Mouse (Mus musculus) limb, embryonic 14.5 days (tissue): Measurements from ENCODE around the gene Nomo1. TPM values are rescaled to one million over a fixed set of nuclear protein-coding genes. Genes with fewer than 3 reads are reported as not detected.

ENCODE experiments used
- ATAC-seq: fragments of 200-750 bp; cut with Nextera tagmentation; 2 replicates; pipeline ENCODE4 v1.8.0; 2017; ENCODE audit warnings: low read depth, moderate number of reproducible peaks, moderate TSS enrichment; ENCODE audit not compliant: low FRiP score
- DNase-seq: peaks from one replicate; pipeline ENCODE4 v3.0.0-alpha.2; 2015; ENCODE audit warnings: low spot score
- H3K27ac ChIP-seq: fragments of 300-500 bp; sonication (generic); replicated peaks from 2 replicates; pipeline ENCODE4 v1.5.1; 2014; ENCODE audit warnings: low read depth, mild to moderate bottlenecking, low read length, moderate library complexity, mixed read lengths
- H3K27me3 ChIP-seq: fragments of 300-500 bp; sonication (generic); 2 replicates; pipeline ENCODE4 v1.6.1; 2014; ENCODE audit warnings: low read length, mixed read lengths; ENCODE audit not compliant: control insufficient read depth, insufficient read depth
- H3K36me3 ChIP-seq: fragments of 300-500 bp; sonication (generic); 2 replicates; pipeline ENCODE4 v1.6.1; 2014; ENCODE audit warnings: mild to moderate bottlenecking, low read length, moderate library complexity, mixed read lengths; ENCODE audit not compliant: control insufficient read depth, insufficient read depth
- H3K4me1 ChIP-seq: fragments of 300-500 bp; sonication (generic); 2 replicates; pipeline ENCODE4 v1.6.1; 2014; ENCODE audit warnings: antibody characterized with exemption, low read length, mixed read lengths; ENCODE audit not compliant: control insufficient read depth, insufficient read depth
- H3K4me2 ChIP-seq: fragments of 300-500 bp; sonication (generic); replicated peaks from 2 replicates; pipeline ENCODE4 v1.6.1; 2014; ENCODE audit warnings: low read depth, mild to moderate bottlenecking, low read length, moderate library complexity; ENCODE audit not compliant: severe bottlenecking
- H3K4me3 ChIP-seq: fragments of 300-500 bp; sonication (generic); replicated peaks from 2 replicates; pipeline ENCODE4 v1.5.1; 2014; ENCODE audit warnings: low read length
- H3K9ac ChIP-seq: fragments of 300-500 bp; sonication (generic); 2 replicates; pipeline ENCODE4 v1.6.1; 2014; ENCODE audit warnings: mild to moderate bottlenecking, low read depth, low read length, moderate library complexity; ENCODE audit not compliant: severe bottlenecking
- H3K9me3 ChIP-seq: fragments of 300-500 bp; sonication (generic); 2 replicates; pipeline ENCODE4 v1.6.1; 2016; ENCODE audit warnings: low read length; ENCODE audit not compliant: control insufficient read depth
- POLR2A ChIP-seq: fragments of 200-500 bp; IDR thresholded peaks from 2 replicates; pipeline ENCODE4 v1.8.0; 2012; ENCODE audit warnings: inconsistent platforms, mild to moderate bottlenecking, moderate library complexity, borderline replicate concordance; ENCODE audit not compliant: insufficient read depth, insufficient read length; ENCODE audit errors: extremely low read depth
- WGBS: fragments of 180-500 bp; shearing (Covaris S2); extraction: QIAGEN DNeasy Blood & Tissue Kit; methylation state at CpG from one replicate; pipeline ENCODE4 v1.1.7; 2014; 5-methylcytosine and 5-hydroxymethylcytosine counted together
- polyA plus RNA-seq, 2 experiments: library from polyadenylated mRNA; depleted of rRNA in 1 of 2; stranded (reverse) in 1 of 2; unstranded in 1 of 2; fragments of >200 nt; fragmentation: Nextera tagmentation in 1 of 2; extraction: Ambion mirVana in 1 of 2; gene quantifications; 2 replicates each; pipeline versions ENCODE4 v1.2.1 to v1.2.3; 2012 to 2014

Nomo1 gene
- polyA plus RNA-seq, 2 experiments: 21.2 to 39.5 TPM

DNA sequence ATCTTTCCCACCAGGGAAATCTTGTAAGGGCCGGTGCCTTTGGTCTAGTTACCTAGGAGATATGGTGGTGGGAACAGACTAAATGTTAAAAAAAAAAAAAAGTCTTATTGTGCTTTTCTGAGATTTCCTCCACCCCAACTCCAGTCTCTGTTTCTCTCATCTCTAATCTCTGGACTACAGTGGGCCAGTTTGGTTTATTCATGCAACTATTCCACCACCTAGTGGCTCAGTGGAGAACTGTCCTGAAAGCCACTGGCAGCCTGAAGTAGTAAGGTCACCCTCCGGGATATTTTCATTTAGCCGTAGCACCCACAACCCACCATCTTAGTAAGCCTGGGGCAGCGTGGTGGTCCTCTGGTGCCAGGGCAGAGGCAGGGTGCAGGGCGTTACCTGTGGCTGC lies 23.9 kb upstream of the Nomo1 start:
- H3K27me3 ChIP-seq: no peaks in the 10 kb centered on the region
- H3K9me3 ChIP-seq: no peaks in the 10 kb centered on the region
- ATAC-seq: peak; percentile 66; the same call in 1 of the 2 replicates
- H3K4me3 ChIP-seq: no peak overlapping the region
- no peak overlapping the region for H3K9ac ChIP-seq
- DNase-seq: peak; percentile 79
- no peak for TF ChIP-seq POLR2A
- WGBS: 13% methylated on average over 5 of the region's 5 CpGs
- peaks cover 10% of the 10 kb centered on the region for H3K4me1 ChIP-seq
- H3K4me2 ChIP-seq: no peak overlapping the region
- no peak overlapping the region for H3K27ac ChIP-seq
- no peaks in the 10 kb centered on the region for H3K36me3 ChIP-seq

DNA sequence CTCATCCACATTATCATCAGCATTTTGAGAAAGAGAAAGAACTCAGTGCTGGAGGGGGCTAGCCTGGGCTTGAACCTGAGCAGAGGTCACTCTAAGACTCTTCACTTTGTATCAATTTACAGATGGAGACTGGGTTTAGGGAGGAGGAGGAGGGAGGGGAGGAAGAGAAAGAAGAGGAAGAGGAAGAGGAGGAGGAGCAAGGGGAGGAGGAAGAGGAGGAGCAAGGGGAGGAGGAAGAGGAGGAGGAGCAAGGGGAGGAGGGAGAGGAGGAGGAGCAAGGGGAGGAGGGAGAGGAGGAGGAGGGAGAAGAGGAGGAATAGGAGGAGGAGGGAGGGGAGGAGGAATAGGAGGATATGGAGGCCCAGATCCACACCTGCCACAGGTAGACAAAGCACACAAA lies 21.4 kb upstream of the Nomo1 start:
- no peak for TF ChIP-seq POLR2A
- ATAC-seq (no peak), DNase-seq (no peak)
- no peaks in the 10 kb centered on the region for H3K36me3 ChIP-seq
- H3K4me1 ChIP-seq: peaks cover 10% of the 10 kb centered on the region
- H3K4me3 ChIP-seq: no peak overlapping the region
- H3K9me3 ChIP-seq: no peaks in the 10 kb centered on the region
- H3K27ac ChIP-seq: no peak overlapping the region
- H3K9ac ChIP-seq: no peak overlapping the region
- H3K4me2 ChIP-seq: no peak overlapping the region
- H3K27me3 ChIP-seq: no peaks in the 10 kb centered on the region

DNA sequence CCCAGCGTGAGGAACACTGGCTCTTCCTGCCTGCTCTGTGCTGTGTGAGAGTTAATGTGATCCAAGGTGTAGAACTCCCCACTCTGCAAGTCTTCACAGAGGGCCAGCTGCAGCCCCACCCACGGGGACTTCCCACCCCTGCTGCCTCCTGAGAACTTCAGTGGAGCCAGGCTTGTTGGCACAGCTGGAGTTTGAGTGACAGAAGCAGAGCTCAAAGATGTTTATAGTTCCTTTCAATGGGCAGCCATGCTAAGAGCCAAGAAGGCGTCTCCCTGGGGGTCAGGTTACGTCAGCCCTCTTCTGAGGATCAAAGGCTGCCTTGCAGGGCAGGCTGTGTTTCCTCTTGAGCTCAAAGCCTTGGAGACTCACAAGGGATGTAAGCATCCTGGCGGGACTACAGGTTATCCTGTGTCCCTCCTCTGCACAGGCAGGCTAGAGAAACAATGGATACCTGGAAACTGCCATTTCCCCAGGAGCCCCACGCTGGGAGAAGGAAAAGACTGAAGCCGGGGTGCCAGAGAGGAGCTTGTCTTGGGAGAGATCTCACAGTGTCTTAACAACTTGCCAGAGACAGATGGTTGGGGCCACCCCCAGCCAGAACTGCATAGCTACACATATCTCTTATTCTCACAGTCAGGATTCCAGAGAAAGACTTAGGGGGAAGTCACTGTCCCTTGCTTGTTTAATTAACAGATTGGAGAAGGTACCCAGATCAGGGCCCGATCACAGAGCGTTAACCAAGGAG lies 20.1 kb upstream of the Nomo1 start:
- Histone ChIP-seq H3K4me3 (no peak overlapping the region), H3K9me3 (no peaks in the 10 kb centered on the region), H3K4me1 (peaks cover 10% of the 10 kb centered on the region), H3K9ac (peak overlapping the region; percentile 12; the same call in 1 of the 2 replicates), H3K27ac (peak overlapping the region; percentile 52; the same call in 1 of the 2 replicates), H3K36me3 (no peaks in the 10 kb centered on the region), H3K4me2 (no peak overlapping the region), H3K27me3 (no peaks in the 10 kb centered on the region)
- WGBS: 16% methylated on average over 9 of the region's 9 CpGs
- ATAC-seq (peak; percentile 79), DNase-seq (peak; percentile 82)
- TF ChIP-seq POLR2A: no peak

DNA sequence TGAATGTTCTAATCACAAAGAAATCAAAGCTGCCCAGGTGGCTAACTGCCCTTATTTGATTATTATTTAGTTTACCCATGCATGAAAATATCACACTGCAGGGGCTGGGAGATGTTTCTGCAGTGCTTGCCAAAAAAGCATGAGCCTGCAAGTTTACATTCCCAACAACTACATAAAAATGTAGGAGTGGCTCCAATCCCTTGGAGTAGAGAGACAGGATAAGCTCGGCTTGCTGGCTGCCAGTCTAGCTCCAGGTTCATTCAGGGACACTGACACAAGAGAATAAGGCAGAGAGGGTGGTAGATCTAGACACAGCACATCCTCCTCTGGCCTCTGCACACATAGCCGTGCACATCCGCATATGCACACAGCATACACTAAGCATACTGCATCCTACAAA lies 13.9 kb upstream of the Nomo1 start:
- no peak for ATAC-seq
- no peak overlapping the region for H3K27ac ChIP-seq
- 0 out of 2 replicates have a peak, but pooled peaks cover 4% of the 10 kb centered on the region for H3K4me1 ChIP-seq
- no peak overlapping the region for H3K9ac ChIP-seq
- no peak overlapping the region for H3K4me3 ChIP-seq
- H3K27me3 ChIP-seq: no peaks in the 10 kb centered on the region
- no peak overlapping the region for H3K4me2 ChIP-seq
- DNase-seq: peak; percentile 9
- WGBS: 75% methylated on average over 3 of the region's 3 CpGs
- TF ChIP-seq POLR2A: no peak
- H3K9me3 ChIP-seq: no peaks in the 10 kb centered on the region
- H3K36me3 ChIP-seq: no peaks in the 10 kb centered on the region

DNA sequence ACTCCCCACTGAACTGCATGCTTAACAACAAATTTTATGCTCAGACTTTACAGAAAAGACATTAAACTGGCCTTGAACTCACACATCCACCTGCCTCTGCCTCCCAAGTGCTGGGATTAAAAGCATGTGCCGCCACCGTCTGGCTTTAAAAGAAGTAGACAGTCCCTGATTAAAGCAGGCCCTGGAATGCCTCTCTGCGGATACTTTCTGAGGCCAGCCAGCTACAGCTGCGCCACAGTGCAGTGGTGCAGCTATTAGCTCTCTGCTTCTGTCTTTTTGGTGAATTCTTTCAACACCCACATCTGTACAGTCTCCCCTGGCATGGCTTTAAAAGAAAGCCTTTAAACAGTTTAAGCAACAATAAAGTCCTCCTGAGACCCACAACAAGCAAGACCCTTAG lies 11.5 kb upstream of the Nomo1 start:
- Histone ChIP-seq H3K36me3 (no peaks in the 10 kb centered on the region), H3K4me2 (no peak overlapping the region), H3K4me1 (0 out of 2 replicates have a peak, but pooled peaks cover 4% of the 10 kb centered on the region), H3K27ac (no peak overlapping the region), H3K9ac (no peak overlapping the region), H3K4me3 (no peak overlapping the region), H3K9me3 (no peaks in the 10 kb centered on the region), H3K27me3 (no peaks in the 10 kb centered on the region)
- TF ChIP-seq POLR2A: no peak
- WGBS: 6% methylated on average over 4 of the region's 4 CpGs
- ATAC-seq (peak; percentile 73; the same call in 1 of the 2 replicates), DNase-seq (peak; percentile 61)
